ENCODE assay signal across 7 mouse cellular contexts in the genomic region with DNA sequence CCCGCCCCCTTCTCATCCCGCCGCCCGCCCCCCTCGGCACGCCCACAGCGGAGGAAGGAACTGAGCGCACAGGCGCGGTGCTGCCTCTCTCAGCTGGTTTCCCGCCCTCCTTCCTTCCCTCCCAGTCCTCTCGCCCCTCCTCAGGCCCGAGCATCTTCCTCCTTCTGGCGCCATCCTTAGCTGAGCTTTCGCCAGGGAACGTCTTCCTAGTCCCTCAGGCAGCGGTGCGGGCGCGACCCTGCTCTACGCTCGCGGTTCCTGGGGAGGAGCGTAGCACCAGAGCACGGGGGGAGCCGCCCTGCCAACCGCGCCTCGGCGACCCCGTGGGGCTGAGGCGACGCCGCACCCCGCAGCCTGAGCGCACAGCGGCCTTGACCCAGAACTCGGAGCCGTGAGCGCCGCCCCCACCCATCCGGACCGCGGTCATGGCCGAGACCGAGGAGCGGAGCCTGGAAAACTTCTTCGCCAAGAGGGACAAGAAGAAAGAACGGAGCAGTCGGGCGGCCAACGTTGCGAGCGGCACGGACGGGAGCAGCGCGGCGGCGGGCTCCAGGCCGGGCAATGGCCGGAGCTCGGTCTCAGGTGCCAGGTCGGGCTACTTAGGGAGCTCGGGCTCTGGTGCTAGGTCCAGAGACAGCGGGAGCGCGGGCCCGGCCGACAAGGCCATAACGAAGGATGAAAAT. TPM values are rescaled to one million over a fixed set of nuclear protein-coding genes. Genes with fewer than 3 reads are reported as not detected.
DNase-seq lines count a peak whose midpoint lies in the region; ATAC-seq and TF ChIP-seq lines count a peak whose summit lies in the region.
"Not testable (repeated sequence)": the region's sequence is repeated elsewhere in the genome, so short reads cannot be mapped to it uniquely, and the experiment has no call there.

No protein-coding gene starts in this region.

- H3K4me2 ChIP-seq in forebrain, embryonic 12.5 days; heart, postnatal 0 days (ENCODE audit: low read depth, low read length); kidney, embryonic 15.5 days; liver, embryonic 15.5 days; midbrain, embryonic 14.5 days (ENCODE audit: low read length): not testable (repeated sequence)

- DNase-seq in heart, postnatal 0 days (ENCODE audit: low spot score); midbrain, embryonic 14.5 days: not testable (repeated sequence)
- DNase-seq in splenic B cell, adult 2 months (ENCODE audit: low read depth, low spot score), result peak; percentile 1

- TF ChIP-seq EP300 in heart, postnatal 0 days (IDR thresholded peaks at IDR 0.05; ENCODE audit: low read depth), result not testable (repeated sequence)

- H3K9ac ChIP-seq in forebrain, embryonic 12.5 days; heart, postnatal 0 days (replicated peaks; ENCODE audit: low read depth, low read length); kidney, embryonic 15.5 days; liver, embryonic 15.5 days; midbrain, embryonic 14.5 days (replicated peaks; ENCODE audit: low read length): not testable (repeated sequence)

- WGBS in forebrain, embryonic 12.5 days, result 69% methylated on average over 71 of the region's 71 CpGs
- 60% methylated on average over 68 of the region's 71 CpGs for WGBS in heart, postnatal 0 days
- 70% methylated on average over 68 of the region's 71 CpGs for WGBS in kidney, embryonic 15.5 days
- WGBS in liver, embryonic 15.5 days (ENCODE audit: insufficient replicate concordance), result 60% methylated on average over 71 of the region's 71 CpGs
- WGBS in midbrain, embryonic 14.5 days, result 71% methylated on average over 67 of the region's 71 CpGs

- peak; percentile 45; the same call in 1 of the 2 replicates for ATAC-seq in cerebellum, adult (ENCODE audit: insufficient number of reproducible peaks, low FRiP score, low TSS enrichment)
- peak; percentile 64 for ATAC-seq in forebrain, embryonic 12.5 days (ENCODE audit: low FRiP score)
- peak; percentile 49 for ATAC-seq in heart, postnatal 0 days (ENCODE audit: insufficient read depth, low read depth)
- peak; percentile 70; the same call in 1 of the 2 replicates for ATAC-seq in kidney, embryonic 15.5 days (replicated peaks; ENCODE audit: low FRiP score)
- ATAC-seq in liver, embryonic 15.5 days (ENCODE audit: insufficient read depth), result peak; percentile 54
- peak; percentile 76 for ATAC-seq in midbrain, embryonic 14.5 days (ENCODE audit: low FRiP score, low TSS enrichment)

- not testable (repeated sequence) for H3K36me3 ChIP-seq in forebrain, embryonic 12.5 days (replicated peaks); heart, postnatal 0 days (replicated peaks; ENCODE audit: control insufficient read depth, insufficient read depth, low read length); kidney, embryonic 15.5 days; liver, embryonic 15.5 days (replicated peaks); midbrain, embryonic 14.5 days (ENCODE audit: control insufficient read depth, insufficient read depth, low read length); splenic B cell, adult 2 months (ENCODE audit: control insufficient read depth, insufficient read depth, low read length, poor library complexity, severe bottlenecking)

- H3K9me3 ChIP-seq in forebrain, embryonic 12.5 days; kidney, embryonic 15.5 days (replicated peaks); liver, embryonic 15.5 days (replicated peaks); midbrain, embryonic 14.5 days (ENCODE audit: control insufficient read depth, low read length): not testable (repeated sequence)
- peaks cover 11% of the 10 kb centered on the region; the same call in 1 of the 2 replicates for H3K9me3 ChIP-seq in heart, postnatal 0 days (replicated peaks; ENCODE audit: control insufficient read depth, low read length)

- H3K4me3 ChIP-seq in forebrain, embryonic 12.5 days (replicated peaks); heart, postnatal 0 days (ENCODE audit: low read depth, low read length); kidney, embryonic 15.5 days (replicated peaks); liver, embryonic 15.5 days (replicated peaks); midbrain, embryonic 14.5 days (replicated peaks; ENCODE audit: low read depth, low read length): not testable (repeated sequence)

- not testable (repeated sequence) for TF ChIP-seq CTCF in heart, postnatal 0 days (IDR thresholded peaks at IDR 0.05; ENCODE audit: low read depth)

- H3K4me1 ChIP-seq in forebrain, embryonic 12.5 days; heart, postnatal 0 days (ENCODE audit: control insufficient read depth, insufficient read depth); kidney, embryonic 15.5 days; liver, embryonic 15.5 days (replicated peaks); midbrain, embryonic 14.5 days (ENCODE audit: control insufficient read depth, insufficient read depth, low read length): not testable (repeated sequence)

- H3K27me3 ChIP-seq in forebrain, embryonic 12.5 days; heart, postnatal 0 days (ENCODE audit: control insufficient read depth, insufficient read depth, low read length); kidney, embryonic 15.5 days; liver, embryonic 15.5 days; midbrain, embryonic 14.5 days (ENCODE audit: control insufficient read depth, insufficient read depth, low read length); splenic B cell, adult 2 months (ENCODE audit: control insufficient read depth, insufficient read depth, low read length, poor library complexity, severe bottlenecking): not testable (repeated sequence)

- H3K27ac ChIP-seq in forebrain, embryonic 12.5 days; heart, postnatal 0 days (ENCODE audit: low read depth); kidney, embryonic 15.5 days; liver, embryonic 15.5 days (replicated peaks); midbrain, embryonic 14.5 days (replicated peaks; ENCODE audit: low read depth, low read length): not testable (repeated sequence)

RNA-seq across cellular contexts. Expression of gene Zfp991, which starts 55.6 kb away (rescaled TPM):
- polyA plus RNA-seq in forebrain, embryonic 12.5 days (2016; fragmentation: Nextera tagmentation; extraction: Ambion mirVana), result 4.1 and 4.3 TPM in 2 replicates
- total RNA-seq in heart, postnatal 0 days (2014; rRNA removed; ENCODE audit: low replicate concordance), result 1.8 and 2.5 TPM in 2 replicates
- 4.9 and 5.7 TPM in 2 replicates for polyA plus RNA-seq in heart, postnatal 0 days (2015; fragmentation: Nextera tagmentation; extraction: Ambion mirVana)
- 6.9 and 7.8 TPM in 2 replicates for polyA plus RNA-seq in kidney, embryonic 15.5 days (2015; fragmentation: Nextera tagmentation; extraction: Ambion mirVana)
- 2.6 and 3.3 TPM in 2 replicates for polyA plus RNA-seq in liver, embryonic 15.5 days (2015; fragmentation: Nextera tagmentation; extraction: Ambion mirVana)
- polyA plus RNA-seq in midbrain, embryonic 14.5 days (2014; fragmentation: Nextera tagmentation; extraction: Ambion mirVana), result 6.3 TPM in 2 replicates
